Mouse (Mus musculus) thymus, adult 2 months (tissue): ENCODE results near the gene Hoxa10.

ENCODE experiments used
- CTCF ChIP-seq: fragments of 200-500 bp; IDR thresholded peaks from 2 replicates; pipeline ENCODE4 v1.5.1; 2012; ENCODE audit warnings: mild to moderate bottlenecking, control low read depth, low read length, moderate library complexity, borderline replicate concordance; ENCODE audit not compliant: control insufficient read depth, poor library complexity, insufficient read depth; ENCODE audit errors: extremely low read depth
- POLR2A ChIP-seq: fragments of 200-500 bp; IDR thresholded peaks from 2 replicates; pipeline ENCODE4 v1.6.1; 2012; ENCODE audit warnings: mild to moderate bottlenecking, low read length, control low read depth, moderate library complexity; ENCODE audit not compliant: control insufficient read depth, poor library complexity, insufficient read depth; ENCODE audit errors: extremely low read depth

DNA sequence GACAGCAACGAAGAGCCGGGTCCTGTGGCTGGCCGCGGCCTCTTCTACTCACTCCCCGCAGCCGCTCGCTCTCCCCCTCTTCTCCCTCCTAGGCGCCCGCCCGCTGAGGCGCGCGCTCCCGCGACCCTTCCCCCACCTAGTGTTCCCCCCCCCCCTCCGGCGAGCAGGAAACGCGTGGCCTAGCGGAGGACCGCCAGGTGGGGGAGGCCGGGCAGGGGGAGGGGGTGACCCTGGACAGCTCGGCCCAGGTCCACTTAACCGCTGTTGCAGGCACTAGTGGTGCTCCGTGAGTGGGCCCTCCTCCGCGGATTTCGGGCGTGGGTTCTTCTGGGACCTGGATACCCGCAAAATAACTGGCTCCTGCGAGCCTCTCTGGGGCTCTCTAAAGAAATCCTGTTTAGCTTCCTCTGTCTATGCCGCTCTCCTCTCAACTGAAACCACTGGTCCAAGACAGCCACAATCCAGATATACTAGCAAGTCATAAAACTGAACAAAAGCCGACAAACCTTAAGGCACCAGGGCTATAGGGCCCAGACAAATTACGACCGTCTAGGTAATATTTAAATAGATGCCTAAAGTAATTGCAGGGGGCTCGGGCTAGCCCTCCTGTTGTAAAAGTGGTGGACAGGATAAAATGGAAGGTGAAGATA, 10.0 kb downstream of the Hoxa10 start, which contains the start of gene Hoxa9:
- TF ChIP-seq CTCF (no peak), POLR2A (no peak)
